Mouse (Mus musculus): ENCODE results near the gene Hmcn2. TPM values are rescaled to one million over a fixed set of nuclear protein-coding genes. Genes with fewer than 3 reads are reported as not detected.

Gene Hmcn2
- polyA plus RNA-seq, 1 experiment from 2014 or later = 0.91 TPM

- ATAC-seq = no peak
- peaks cover 24% of the 10 kb centered on the region for H3K27me3 ChIP-seq
- no peak for DNase-seq (ENCODE audit: low read depth, low spot score)
- POLR2A ChIA-PET = no interaction called here
- in situ Hi-C loops (cut with MboI; ENCODE audit: low pct_unique_long_range_greater_than_20kb) = loop anchor here (10.0 kb wide), 1 partner anchor 187 kb away; no protein-coding TSS in a partner anchor
- no peak for TF ChIP-seq CTCF (IDR thresholded peaks at IDR 0.05)
- CTCF ChIA-PET = interaction anchor here (1.3 kb wide), 1 partner anchor 92 kb away, joined by 3 read pairs; no protein-coding TSS in a partner anchor
Measured at GRCm38 (mm10) chr2:31381292-31381846, 67.2 kb downstream of the Hmcn2 start.

GRCm38 (mm10) chr2:31382952-31383351 is 68.7 kb downstream of the Hmcn2 start:
- ChIA-PET CTCF (interaction anchor here (0.7 kb wide), 1 partner anchor 32 kb away, joined by 3 read pairs; no protein-coding TSS in a partner anchor), POLR2A (no interaction called here)
- peaks cover 33% of the 10 kb centered on the region for H3K27me3 ChIP-seq
- DNase-seq (ENCODE audit: low read depth, low spot score) = no peak
- in situ Hi-C loops (cut with MboI; ENCODE audit: low pct_unique_long_range_greater_than_20kb) = loop anchor here (10.0 kb wide), 1 partner anchor 188 kb away; no protein-coding TSS in a partner anchor
- TF ChIP-seq CTCF (IDR thresholded peaks at IDR 0.05) = no peak
- ATAC-seq = no peak

GRCm38 (mm10) chr2:31416968-31417367 is 102.8 kb downstream of the Hmcn2 start:
- DNase-seq (ENCODE audit: low read depth, low spot score) (no peak), ATAC-seq (no peak)
- in situ Hi-C loops (cut with MboI; ENCODE audit: low pct_unique_long_range_greater_than_20kb) = no loop called here
- CTCF ChIA-PET = no interaction called here
- no peak for TF ChIP-seq CTCF (IDR thresholded peaks at IDR 0.05)
- POLR2A ChIA-PET = no interaction called here
- H3K27me3 ChIP-seq = peaks cover 38% of the 10 kb centered on the region

- no peak for DNase-seq (ENCODE audit: low read depth, low spot score)
- POLR2A ChIA-PET = interaction anchor here (0.6 kb wide), 1 partner anchor 442 kb away, joined by 3 read pairs; no protein-coding TSS in a partner anchor
- no peak for TF ChIP-seq CTCF (IDR thresholded peaks at IDR 0.05)
- CTCF ChIA-PET = no interaction called here
- in situ Hi-C loops (cut with MboI; ENCODE audit: low pct_unique_long_range_greater_than_20kb) = no loop called here
- ATAC-seq = no peak
- peaks cover 34% of the 10 kb centered on the region for H3K27me3 ChIP-seq
Measured at GRCm38 (mm10) chr2:31418021-31418420, 103.8 kb downstream of the Hmcn2 start.

DNA sequence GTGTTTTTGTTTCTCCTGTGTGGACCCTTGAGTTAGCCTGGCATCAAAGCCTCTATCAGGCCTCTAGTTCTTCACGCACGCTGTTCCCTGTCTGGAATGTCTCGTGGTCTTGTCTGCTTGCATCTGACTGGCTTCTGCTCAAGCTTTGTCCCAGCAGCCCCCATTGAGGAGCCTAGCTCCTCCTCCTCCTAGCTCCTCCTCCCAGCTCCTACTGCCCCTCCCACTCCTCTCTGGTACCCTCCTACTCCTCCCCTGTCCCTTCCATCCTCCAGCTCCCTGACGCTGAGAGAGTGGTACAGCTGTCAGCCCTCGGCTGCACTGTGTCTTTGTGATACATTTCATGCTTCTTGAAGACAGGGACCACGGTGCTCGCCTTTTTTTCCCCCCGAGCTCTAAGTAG is 104.4 kb downstream of the Hmcn2 start:
- no peak for DNase-seq (ENCODE audit: low read depth, low spot score)
- CTCF ChIA-PET = no interaction called here
- POLR2A ChIA-PET = interaction anchor here (0.6 kb wide), 1 partner anchor 441 kb away, joined by 3 read pairs; no protein-coding TSS in a partner anchor

GRCm38 (mm10) chr2:31420914-31421313 is 106.7 kb downstream of the Hmcn2 start:
- H3K27me3 ChIP-seq = peaks cover 35% of the 10 kb centered on the region
- POLR2A ChIA-PET = no interaction called here
- DNase-seq (ENCODE audit: low read depth, low spot score) (no peak), ATAC-seq (no peak)
- in situ Hi-C loops (cut with MboI; ENCODE audit: low pct_unique_long_range_greater_than_20kb) = no loop called here
- CTCF ChIA-PET = interaction anchor here (1.1 kb wide), 1 partner anchor 15 kb away, joined by 3 read pairs; no protein-coding TSS in a partner anchor
- no peak for TF ChIP-seq CTCF (IDR thresholded peaks at IDR 0.05)

More for the DNA sequence above, 104.4 kb downstream of the Hmcn2 start:
- TF ChIP-seq CTCF (IDR thresholded peaks at IDR 0.05) = no peak
- in situ Hi-C loops (cut with MboI; ENCODE audit: low pct_unique_long_range_greater_than_20kb) = no loop called here
- peaks cover 33% of the 10 kb centered on the region for H3K27me3 ChIP-seq
- no peak for ATAC-seq

GRCm38 (mm10) chr2:31422576-31422975 is 108.4 kb downstream of the Hmcn2 start:
- H3K27me3 ChIP-seq = peaks cover 32% of the 10 kb centered on the region
- DNase-seq (ENCODE audit: low read depth, low spot score) (no peak), ATAC-seq (no peak)
- TF ChIP-seq CTCF (IDR thresholded peaks at IDR 0.05) = no peak
- in situ Hi-C loops (cut with MboI; ENCODE audit: low pct_unique_long_range_greater_than_20kb) = no loop called here
- CTCF ChIA-PET = no interaction called here
- POLR2A ChIA-PET = no interaction called here

- ChIA-PET CTCF (interaction anchor here (1.3 kb wide), 1 partner anchor 41 kb away, joined by 4 read pairs; no protein-coding TSS in a partner anchor), POLR2A (no interaction called here)
- ATAC-seq = no peak
- peaks cover 14% of the 10 kb centered on the region for H3K27me3 ChIP-seq
- in situ Hi-C loops (cut with MboI; ENCODE audit: low pct_unique_long_range_greater_than_20kb) = no loop called here
- DNase-seq (ENCODE audit: low read depth, low spot score) = no peak
- no peak for TF ChIP-seq CTCF (IDR thresholded peaks at IDR 0.05)
Measured at GRCm38 (mm10) chr2:31431477-31431876, 117.3 kb downstream of the Hmcn2 start.

- POLR2A ChIA-PET = no interaction called here
Measured at GRCm38 (mm10) chr2:31434746-31435145, 120.5 kb downstream of the Hmcn2 start.

GRCm38 (mm10) chr2:31435567-31435966 is 121.4 kb downstream of the Hmcn2 start:
- ATAC-seq = no peak
- DNase-seq (ENCODE audit: low read depth, low spot score) = no peak
- no peaks in the 10 kb centered on the region for H3K27me3 ChIP-seq
- in situ Hi-C loops (cut with MboI; ENCODE audit: low pct_unique_long_range_greater_than_20kb) = loop anchor here (5.0 kb wide), 1 partner anchor 37 kb away; the partner anchor contains the start of gene Ass1
- no peak for TF ChIP-seq CTCF (IDR thresholded peaks at IDR 0.05)
- CTCF ChIA-PET = interaction anchor here (0.8 to 7.5 kb wide), 11 partner anchors 8 to 57 kb away, joined by 3 to 72 read pairs (median 4); partner anchors contain the start of gene Ass1
- POLR2A ChIA-PET = interaction anchor here (1.0 kb wide), 1 partner anchor 20 kb away, joined by 3 read pairs; no protein-coding TSS in a partner anchor

More at GRCm38 (mm10) chr2:31434746-31435145, 120.5 kb downstream of the Hmcn2 start:
- no peak for ATAC-seq
- no peak for DNase-seq (ENCODE audit: low read depth, low spot score)
- CTCF ChIA-PET = interaction anchor here (0.6 to 7.5 kb wide), 6 partner anchors 9 to 246 kb away, joined by 3 to 72 read pairs (median 4); partner anchors contain the start of gene Ass1
- TF ChIP-seq CTCF (IDR thresholded peaks at IDR 0.05) = no peak
- in situ Hi-C loops (cut with MboI; ENCODE audit: low pct_unique_long_range_greater_than_20kb) = loop anchor here (5.0 kb wide), 1 partner anchor 38 kb away; the partner anchor contains the start of gene Ass1
- H3K27me3 ChIP-seq = no peaks in the 10 kb centered on the region

Data from Patski (cell line).